Mouse (Mus musculus): ENCODE measurements at regions not wholly inside any gene's neighbourhood (a gene's known extent, or its start where the extent isn't known, plus 50 kb on each side); places are given as distances from the start of the nearest gene placed in this dataset.

- no peak for TF ChIP-seq CTCF (IDR thresholded peaks at IDR 0.05; ENCODE audit: borderline replicate concordance, insufficient read depth, low read depth, low read length)
- TF ChIP-seq POLR2A (IDR thresholded peaks at IDR 0.05; ENCODE audit: borderline replicate concordance, insufficient read depth, low read length), result no peak
Measured at GRCm38 (mm10) chr1:120715105-120715877, 113.1 kb downstream of the En1 start.

All from cerebellum, adult 2 months (tissue).